Mouse (Mus musculus) CD4-positive, CD25-positive, alpha-beta regulatory T cell, adult 4 months (primary cell): ENCODE results near the gene Faim. TPM values are rescaled to one million over a fixed set of nuclear protein-coding genes. Genes with fewer than 3 reads are reported as not detected.

ENCODE experiments used
- ATAC-seq: one replicate; pipeline ENCODE4 v1.8.0; 2017
- polyA plus RNA-seq, 2 experiments: library from polyadenylated mRNA; unstranded; fragments of 100-300 nt; shearing (Covaris generic); gene quantifications; one replicate each; pipeline ENCODE4 v1.2.1; 2017

Faim gene
- polyA plus RNA-seq, 2 experiments from 2014 or later: 48.3 to 57.8 TPM

GRCm38 (mm10) chr9:98976081-98976480 lies 10.1 kb upstream of the Faim start:
- no peak for ATAC-seq

- ATAC-seq: no peak
Measured at GRCm38 (mm10) chr9:98976520-98976919, 9.7 kb upstream of the Faim start.

- peak; percentile 94 for ATAC-seq
Measured at GRCm38 (mm10) chr9:98979431-98980416, 6.4 kb upstream of the Faim start.

GRCm38 (mm10) chr9:98986476-98987096 lies 413 bp downstream of the Faim start:
- ATAC-seq: peak; percentile 27

- ATAC-seq: peak; percentile 27
Measured at GRCm38 (mm10) chr9:98987131-98987530, 958 bp downstream of the Faim start.

- peak; percentile 73 for ATAC-seq
Measured at GRCm38 (mm10) chr9:98994103-98994502, 7.9 kb downstream of the Faim start.

GRCm38 (mm10) chr9:98999881-99000339 lies 13.7 kb downstream of the Faim start:
- no peak for ATAC-seq

- ATAC-seq: no peak
Measured at GRCm38 (mm10) chr9:99001326-99001725, 15.2 kb downstream of the Faim start.

GRCm38 (mm10) chr9:99009069-99009897 lies 23.1 kb downstream of the Faim start:
- ATAC-seq: peak; percentile 78

- peak; percentile 58 for ATAC-seq
Measured at GRCm38 (mm10) chr9:99009898-99010199, 23.7 kb downstream of the Faim start.

GRCm38 (mm10) chr9:99016301-99016700 lies 30.1 kb downstream of the Faim start:
- ATAC-seq: no peak

- no peak for ATAC-seq
Measured at GRCm38 (mm10) chr9:99016759-99017158, 30.6 kb downstream of the Faim start.

- no peak for ATAC-seq
Measured at GRCm38 (mm10) chr9:99017679-99018078, 31.5 kb downstream of the Faim start.

GRCm38 (mm10) chr9:99021166-99021565 lies 35.0 kb downstream of the Faim start:
- no peak for ATAC-seq

- ATAC-seq: no peak
Measured at GRCm38 (mm10) chr9:99021751-99022150, 35.6 kb downstream of the Faim start.

GRCm38 (mm10) chr9:99032031-99032430 lies 45.9 kb downstream of the Faim start:
- no peak for ATAC-seq

GRCm38 (mm10) chr9:99034111-99034510 lies 47.9 kb downstream of the Faim start:
- ATAC-seq: no peak

- no peak for ATAC-seq
Measured at GRCm38 (mm10) chr9:99035575-99035974, 49.4 kb downstream of the Faim start, which contains the start of gene Gm1123. Gene Gm1123, minus strand, starts transcription at chr9:99035715.

- ATAC-seq: no peak
Measured at GRCm38 (mm10) chr9:99041994-99042393, 55.8 kb downstream of the Faim start.

- no peak for ATAC-seq
Measured at GRCm38 (mm10) chr9:99042641-99043040, 56.5 kb downstream of the Faim start.

GRCm38 (mm10) chr9:99044761-99045160 lies 58.6 kb downstream of the Faim start:
- no peak for ATAC-seq

- ATAC-seq: no peak
Measured at GRCm38 (mm10) chr9:99048724-99049250, 62.6 kb downstream of the Faim start.

GRCm38 (mm10) chr9:99049760-99050159 lies 63.6 kb downstream of the Faim start:
- no peak for ATAC-seq
